Mouse (Mus musculus) NIH3T3 (cell line): ENCODE measurements around the gene Exoc8.

Experiments
- DNase-seq: peaks from one replicate; pipeline ENCODE4 v3.0.0-alpha.2; 2012; ENCODE audit warnings: low read depth

Gene Exoc8

GRCm38 (mm10) chr8:124897386-124898250 lies at the start of gene Exoc8, which contains the start of gene Sprtn:
Exoc8 (minus strand) TSS chr8:124897705.
Sprtn (plus strand) TSS chr8:124897886.
- DNase-seq = peak; percentile 99

- no peak for DNase-seq
These were observed 46.9 kb upstream of the Exoc8 start for GRCm38 (mm10) chr8:124944406-124944805.

- DNase-seq = no peak
These were observed 46.3 kb upstream of the Exoc8 start for GRCm38 (mm10) chr8:124943801-124944200.

- DNase-seq = no peak
These were observed 39.8 kb upstream of the Exoc8 start for GRCm38 (mm10) chr8:124937293-124937692.

- DNase-seq = no peak
These were observed 39.2 kb upstream of the Exoc8 start for GRCm38 (mm10) chr8:124936699-124937098.

GRCm38 (mm10) chr8:124935116-124935515 lies 37.6 kb upstream of the Exoc8 start:
- DNase-seq = no peak

GRCm38 (mm10) chr8:124932435-124932834 lies 34.9 kb upstream of the Exoc8 start:
- no peak for DNase-seq

GRCm38 (mm10) chr8:124930649-124931048 lies 33.1 kb upstream of the Exoc8 start:
- DNase-seq = no peak

- no peak for DNase-seq
These were observed 32.6 kb upstream of the Exoc8 start for GRCm38 (mm10) chr8:124930086-124930485.

GRCm38 (mm10) chr8:124929006-124929405 lies 31.5 kb upstream of the Exoc8 start:
- no peak for DNase-seq

GRCm38 (mm10) chr8:124926351-124926771 lies 28.9 kb upstream of the Exoc8 start:
- peak; percentile 99 for DNase-seq

- DNase-seq = no peak
These were observed 28.2 kb upstream of the Exoc8 start for GRCm38 (mm10) chr8:124925544-124926266.

GRCm38 (mm10) chr8:124923971-124924652 lies 26.6 kb upstream of the Exoc8 start:
- no peak for DNase-seq

- DNase-seq = peak; percentile 54
These were observed 25.1 kb upstream of the Exoc8 start for GRCm38 (mm10) chr8:124922490-124923089.

- no peak for DNase-seq
These were observed 24.1 kb upstream of the Exoc8 start for GRCm38 (mm10) chr8:124921369-124922279.

- no peak for DNase-seq
These were observed 20.4 kb upstream of the Exoc8 start for GRCm38 (mm10) chr8:124917741-124918484.

- no peak for DNase-seq
These were observed 16.6 kb upstream of the Exoc8 start for GRCm38 (mm10) chr8:124914061-124914460.

GRCm38 (mm10) chr8:124911938-124912872 lies 14.7 kb upstream of the Exoc8 start:
- no peak for DNase-seq

GRCm38 (mm10) chr8:124910349-124910748 lies 12.8 kb upstream of the Exoc8 start:
- no peak for DNase-seq
